Mouse (Mus musculus): ENCODE measurements around the gene Gm9844.

The Gm9844 gene

DNA sequence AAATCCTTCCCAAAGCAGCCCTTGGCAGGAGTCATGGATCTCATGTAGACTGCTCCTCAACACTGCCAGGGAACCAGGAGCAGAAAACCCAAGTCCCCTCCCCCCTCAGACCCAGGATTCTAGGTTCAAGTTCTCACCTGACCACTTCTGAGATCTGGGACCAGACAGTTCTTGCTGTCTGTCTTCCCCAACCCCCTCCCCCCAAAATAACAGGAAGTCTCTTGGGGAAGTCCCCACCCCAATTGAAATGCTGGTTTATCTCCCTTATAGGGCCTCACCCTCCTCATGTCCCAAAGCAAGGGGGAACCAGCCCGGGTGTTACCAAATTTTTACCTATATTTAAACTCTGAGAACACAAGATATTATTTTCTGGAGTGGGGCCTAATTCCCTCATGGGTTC, 39.8 kb downstream of the Gm9844 start:
- Histone ChIP-seq H3K27me3 (ENCODE audit: insufficient read depth, low read length) (no peaks in the 10 kb centered on the region), H3K4me1 (replicated peaks; ENCODE audit: low read depth, low read length) (peaks cover 83% of the 10 kb centered on the region), H3K36me3 (ENCODE audit: insufficient read depth, low read length) (no peaks in the 10 kb centered on the region), H3K4me3 (replicated peaks; ENCODE audit: low read length) (peak overlapping the region; percentile 88; the same call in 1 of the 2 replicates), H3K9me3 (ENCODE audit: low read length) (no peaks in the 10 kb centered on the region)
- TF ChIP-seq CTCF (conservative IDR thresholded peaks at IDR 0.05; ENCODE audit: low read length), result no peak
- TF ChIP-seq POU5F1 (IDR thresholded peaks at IDR 0.05; ENCODE audit: borderline replicate concordance, low read length), result no peak
- TF ChIP-seq NANOG (IDR thresholded peaks at IDR 0.05; ENCODE audit: borderline replicate concordance, low read length), result no peak

DNA sequence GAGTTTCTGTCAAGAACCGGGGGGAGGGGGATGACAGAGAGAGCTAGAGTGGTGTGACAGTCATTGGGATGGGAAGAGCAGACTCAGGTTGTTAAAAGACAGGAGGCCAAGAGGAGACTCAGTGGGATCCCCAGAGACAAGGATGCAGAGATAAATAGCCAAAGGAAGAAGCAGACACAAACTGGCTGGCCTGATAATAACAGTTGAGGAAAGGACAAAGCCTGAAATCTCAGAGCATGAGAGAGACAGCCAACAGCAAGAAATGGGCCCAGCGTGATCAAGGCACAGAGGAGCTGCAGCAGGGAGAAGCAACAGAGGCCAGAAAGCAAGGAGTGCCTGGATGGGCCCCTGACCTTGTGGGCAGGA, 40.2 kb downstream of the Gm9844 start:
- no peaks in the 10 kb centered on the region for H3K9me3 ChIP-seq (ENCODE audit: low read length)
- H3K27me3 ChIP-seq (ENCODE audit: insufficient read depth, low read length), result no peaks in the 10 kb centered on the region
- H3K4me1 ChIP-seq (replicated peaks; ENCODE audit: low read depth, low read length), result peaks cover 83% of the 10 kb centered on the region
- peak overlapping the region; percentile 88 for H3K4me3 ChIP-seq (replicated peaks; ENCODE audit: low read length)
- no peak for TF ChIP-seq CTCF (conservative IDR thresholded peaks at IDR 0.05; ENCODE audit: low read length)
- no peak for TF ChIP-seq NANOG (IDR thresholded peaks at IDR 0.05; ENCODE audit: borderline replicate concordance, low read length)
- no peak for TF ChIP-seq POU5F1 (IDR thresholded peaks at IDR 0.05; ENCODE audit: borderline replicate concordance, low read length)
- no peaks in the 10 kb centered on the region for H3K36me3 ChIP-seq (ENCODE audit: insufficient read depth, low read length)

DNA sequence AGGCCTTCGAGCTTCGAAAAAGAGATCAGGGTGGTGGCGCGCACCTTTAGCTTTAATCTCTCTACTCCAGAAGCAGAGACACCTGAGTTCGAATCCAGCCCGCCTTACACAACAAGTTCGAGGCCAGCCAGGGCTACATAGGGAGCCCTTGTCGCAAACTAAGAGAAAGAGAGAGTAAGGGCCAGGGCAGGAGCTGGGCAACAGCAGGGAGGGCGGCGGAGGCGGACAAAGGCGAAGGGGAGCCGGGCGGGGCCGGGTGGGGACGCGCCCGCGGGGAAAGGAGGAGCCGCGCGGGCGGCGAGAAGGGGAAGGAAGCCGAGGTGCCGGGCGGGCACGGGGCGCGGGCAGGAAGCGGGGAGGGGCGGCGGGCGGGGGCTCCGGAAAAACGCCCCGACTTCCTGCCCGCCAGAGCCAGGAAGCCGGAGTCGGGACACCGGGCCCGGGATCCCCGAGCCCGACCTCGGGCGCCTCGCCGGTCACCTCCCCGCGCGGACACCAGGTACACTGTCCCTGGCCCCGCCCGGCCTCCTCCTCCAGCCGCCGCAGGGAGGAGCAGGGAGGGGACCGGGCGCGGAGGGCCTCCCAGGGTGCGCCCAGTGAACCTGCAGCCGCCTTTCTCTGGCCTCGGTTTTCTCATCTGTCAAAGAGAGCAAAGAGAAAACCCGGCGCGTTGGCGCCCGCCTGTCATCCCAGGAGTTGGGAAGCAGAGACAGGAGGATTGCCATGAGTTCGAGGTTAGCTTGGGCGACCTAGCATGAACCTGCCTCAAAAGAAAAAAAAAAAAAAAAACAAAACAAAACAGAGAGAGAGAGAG, 40.8 kb downstream of the Gm9844 start, which contains the start of gene Arhgef1:
TSS of gene Arhgef1 (plus strand) at position 283 of the 814 bp plus-strand sequence.
- Histone ChIP-seq H3K9me3 (ENCODE audit: low read length) (no peaks in the 10 kb centered on the region), H3K4me3 (replicated peaks; ENCODE audit: low read length) (peak within 1 kb of the TSS; percentile 88), H3K4me1 (replicated peaks; ENCODE audit: low read depth, low read length) (peaks cover 83% of the 10 kb centered on the region), H3K36me3 (ENCODE audit: insufficient read depth, low read length) (peaks cover 2% of the 10 kb centered on the region), H3K27me3 (ENCODE audit: insufficient read depth, low read length) (no peaks in the 10 kb centered on the region)
- TF ChIP-seq POU5F1 (IDR thresholded peaks at IDR 0.05; ENCODE audit: borderline replicate concordance, low read length), result no peak
- no peak for TF ChIP-seq CTCF (conservative IDR thresholded peaks at IDR 0.05; ENCODE audit: low read length)
- no peak for TF ChIP-seq NANOG (IDR thresholded peaks at IDR 0.05; ENCODE audit: borderline replicate concordance, low read length)

DNA sequence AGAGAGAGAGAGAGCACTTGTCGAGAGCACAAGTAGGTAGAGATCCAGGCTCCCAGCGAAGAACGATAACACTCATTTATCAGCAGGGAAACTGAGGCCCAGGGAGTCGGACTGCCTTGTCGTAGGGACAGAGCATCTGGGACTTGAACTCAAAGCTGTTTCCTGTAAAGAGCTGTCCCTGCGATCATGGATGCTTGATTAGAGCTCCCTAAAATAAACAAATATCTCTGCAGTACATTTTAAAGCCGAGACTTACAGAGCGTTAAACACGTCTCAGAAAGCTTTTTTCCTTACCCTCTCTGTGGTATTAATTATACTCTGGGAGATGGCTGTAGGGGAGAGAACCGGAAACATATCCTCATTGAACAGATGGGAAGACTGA, 41.4 kb downstream of the Gm9844 start:
- TF ChIP-seq CTCF (conservative IDR thresholded peaks at IDR 0.05; ENCODE audit: low read length), result no peak
- TF ChIP-seq NANOG (IDR thresholded peaks at IDR 0.05; ENCODE audit: borderline replicate concordance, low read length), result no peak
- TF ChIP-seq POU5F1 (IDR thresholded peaks at IDR 0.05; ENCODE audit: borderline replicate concordance, low read length), result no peak
- Histone ChIP-seq H3K27me3 (ENCODE audit: insufficient read depth, low read length) (no peaks in the 10 kb centered on the region), H3K36me3 (ENCODE audit: insufficient read depth, low read length) (peaks cover 8% of the 10 kb centered on the region), H3K4me1 (replicated peaks; ENCODE audit: low read depth, low read length) (peaks cover 83% of the 10 kb centered on the region), H3K4me3 (replicated peaks; ENCODE audit: low read length) (peak overlapping the region; percentile 88), H3K9me3 (ENCODE audit: low read length) (no peaks in the 10 kb centered on the region)

DNA sequence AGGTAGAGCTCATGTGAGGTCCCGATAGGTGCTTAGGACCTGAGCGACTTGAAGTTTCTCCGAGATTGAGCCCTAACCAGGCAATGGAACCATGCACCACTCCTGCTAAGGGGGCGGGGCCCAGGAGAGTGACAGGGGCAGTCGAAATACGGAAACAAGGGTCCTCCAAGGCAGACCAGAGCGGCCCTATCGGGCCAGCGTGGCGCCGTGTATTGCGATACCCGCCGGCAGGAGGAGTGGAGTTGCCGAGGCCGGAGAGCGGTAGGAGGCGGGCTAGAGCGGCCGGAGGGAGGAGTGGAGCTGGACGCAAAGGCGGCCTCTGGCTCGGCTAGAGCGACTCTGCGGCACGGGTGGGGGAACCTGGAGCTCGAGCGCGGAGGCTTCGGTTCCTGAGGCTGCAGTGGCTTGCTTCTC, 42.1 kb downstream of the Gm9844 start:
- Histone ChIP-seq H3K27me3 (ENCODE audit: insufficient read depth, low read length) (no peaks in the 10 kb centered on the region), H3K4me3 (replicated peaks; ENCODE audit: low read length) (peak overlapping the region; percentile 88), H3K36me3 (ENCODE audit: insufficient read depth, low read length) (peaks cover 14% of the 10 kb centered on the region), H3K9me3 (ENCODE audit: low read length) (no peaks in the 10 kb centered on the region), H3K4me1 (replicated peaks; ENCODE audit: low read depth, low read length) (peaks cover 83% of the 10 kb centered on the region)
- no peak for TF ChIP-seq CTCF (conservative IDR thresholded peaks at IDR 0.05; ENCODE audit: low read length)
- TF ChIP-seq POU5F1 (IDR thresholded peaks at IDR 0.05; ENCODE audit: borderline replicate concordance, low read length), result no peak
- no peak for TF ChIP-seq NANOG (IDR thresholded peaks at IDR 0.05; ENCODE audit: borderline replicate concordance, low read length)

DNA sequence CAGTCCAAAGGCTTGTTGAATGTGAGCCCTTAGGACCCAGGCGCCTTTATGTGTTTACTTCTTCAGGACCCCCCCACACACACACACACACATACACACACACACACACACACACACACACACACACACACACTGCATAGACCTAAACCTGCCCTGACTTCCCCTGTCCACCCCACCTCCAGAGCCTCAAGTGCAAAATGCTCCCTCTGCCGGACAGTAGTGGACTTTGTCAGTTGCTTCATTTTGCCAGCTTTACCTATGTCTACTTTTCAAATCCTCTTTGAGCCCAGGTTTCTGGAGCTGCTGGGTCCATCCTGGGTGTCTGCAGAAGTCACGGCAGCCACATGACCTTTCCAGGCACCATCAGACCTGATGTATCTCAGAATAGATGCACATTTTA, 42.9 kb downstream of the Gm9844 start:
- TF ChIP-seq NANOG (IDR thresholded peaks at IDR 0.05; ENCODE audit: borderline replicate concordance, low read length), result no peak
- peak; percentile 49 for TF ChIP-seq CTCF (conservative IDR thresholded peaks at IDR 0.05; ENCODE audit: low read length)
- peak overlapping the region; percentile 88 for H3K4me3 ChIP-seq (replicated peaks; ENCODE audit: low read length)
- H3K9me3 ChIP-seq (ENCODE audit: low read length), result no peaks in the 10 kb centered on the region
- H3K27me3 ChIP-seq (ENCODE audit: insufficient read depth, low read length), result no peaks in the 10 kb centered on the region
- peaks cover 78% of the 10 kb centered on the region for H3K4me1 ChIP-seq (replicated peaks; ENCODE audit: low read depth, low read length)
- peaks cover 23% of the 10 kb centered on the region for H3K36me3 ChIP-seq (ENCODE audit: insufficient read depth, low read length)

DNA sequence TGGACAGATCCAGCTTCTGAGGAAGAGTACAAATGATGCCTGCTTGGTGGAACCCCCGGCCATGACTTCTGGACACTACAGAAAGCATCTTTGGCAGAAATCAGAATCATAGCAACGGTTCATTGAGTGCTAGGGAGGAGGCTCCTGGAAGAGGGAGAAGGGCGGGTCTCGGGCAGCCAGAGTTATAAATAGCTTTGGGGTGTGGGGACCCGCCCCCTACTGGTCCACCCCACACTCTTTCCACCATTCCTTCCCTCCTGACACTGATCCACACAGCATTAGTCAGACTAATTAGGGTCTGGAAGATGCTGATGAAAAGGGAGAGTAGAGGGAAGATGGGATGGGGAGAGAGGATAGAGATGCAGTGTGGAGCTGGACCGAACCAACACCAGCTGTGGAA, 44.5 kb downstream of the Gm9844 start:
- TF ChIP-seq POU5F1 (IDR thresholded peaks at IDR 0.05; ENCODE audit: borderline replicate concordance, low read length), result no peak
- peak; percentile 8; the same call in 1 of the 2 replicates for TF ChIP-seq CTCF (conservative IDR thresholded peaks at IDR 0.05; ENCODE audit: low read length)

DNA sequence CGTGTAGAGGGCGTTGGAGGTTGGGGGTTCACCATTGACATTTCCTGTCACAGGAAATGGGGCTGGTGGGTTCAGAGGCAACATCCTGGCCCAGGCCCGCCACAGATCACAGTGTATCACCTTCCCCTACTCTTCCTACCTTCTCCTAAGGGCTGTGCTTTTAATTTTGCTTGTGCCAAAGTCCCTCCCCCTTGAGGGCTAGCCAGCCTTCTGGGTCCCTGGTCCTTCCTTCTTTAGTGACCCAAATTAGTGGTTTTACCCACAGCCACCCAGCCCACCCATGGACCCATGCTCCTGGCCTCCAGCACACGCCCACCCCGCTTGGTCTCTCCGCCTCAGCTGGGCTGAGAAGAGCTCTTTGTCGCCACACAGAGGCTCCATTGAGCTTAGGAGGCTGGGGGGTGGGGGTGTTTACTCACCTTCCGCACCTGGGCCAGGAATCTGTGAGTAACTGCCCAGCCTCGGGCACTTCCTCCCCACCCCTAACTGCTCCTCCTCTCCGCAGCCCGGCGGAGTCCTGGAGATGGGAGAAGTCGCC, 45.3 kb downstream of the Gm9844 start:
- H3K4me1 ChIP-seq (replicated peaks; ENCODE audit: low read depth, low read length), result peaks cover 72% of the 10 kb centered on the region
- no peaks in the 10 kb centered on the region for H3K9me3 ChIP-seq (ENCODE audit: low read length)
- TF ChIP-seq POU5F1 (IDR thresholded peaks at IDR 0.05; ENCODE audit: borderline replicate concordance, low read length), result no peak
- peaks cover 45% of the 10 kb centered on the region for H3K36me3 ChIP-seq (ENCODE audit: insufficient read depth, low read length)
- peak overlapping the region; percentile 71 for H3K4me3 ChIP-seq (replicated peaks; ENCODE audit: low read length)
- no peaks in the 10 kb centered on the region for H3K27me3 ChIP-seq (ENCODE audit: insufficient read depth, low read length)

More for the DNA sequence above, 44.5 kb downstream of the Gm9844 start:
- H3K4me1 ChIP-seq (replicated peaks; ENCODE audit: low read depth, low read length), result peaks cover 72% of the 10 kb centered on the region
- no peaks in the 10 kb centered on the region for H3K9me3 ChIP-seq (ENCODE audit: low read length)
- H3K36me3 ChIP-seq (ENCODE audit: insufficient read depth, low read length), result peaks cover 38% of the 10 kb centered on the region
- H3K27me3 ChIP-seq (ENCODE audit: insufficient read depth, low read length), result no peaks in the 10 kb centered on the region
- peak overlapping the region; percentile 71 for H3K4me3 ChIP-seq (replicated peaks; ENCODE audit: low read length)

All from E14TG2a.4 (cell line).